Mouse (Mus musculus) retina, postnatal 1 day (tissue): ENCODE data around the gene Rtkn.

Experiments used
- DNase-seq: peaks from one replicate; pipeline ENCODE4 v3.0.0-alpha.2; 2012

The Rtkn gene

DNA sequence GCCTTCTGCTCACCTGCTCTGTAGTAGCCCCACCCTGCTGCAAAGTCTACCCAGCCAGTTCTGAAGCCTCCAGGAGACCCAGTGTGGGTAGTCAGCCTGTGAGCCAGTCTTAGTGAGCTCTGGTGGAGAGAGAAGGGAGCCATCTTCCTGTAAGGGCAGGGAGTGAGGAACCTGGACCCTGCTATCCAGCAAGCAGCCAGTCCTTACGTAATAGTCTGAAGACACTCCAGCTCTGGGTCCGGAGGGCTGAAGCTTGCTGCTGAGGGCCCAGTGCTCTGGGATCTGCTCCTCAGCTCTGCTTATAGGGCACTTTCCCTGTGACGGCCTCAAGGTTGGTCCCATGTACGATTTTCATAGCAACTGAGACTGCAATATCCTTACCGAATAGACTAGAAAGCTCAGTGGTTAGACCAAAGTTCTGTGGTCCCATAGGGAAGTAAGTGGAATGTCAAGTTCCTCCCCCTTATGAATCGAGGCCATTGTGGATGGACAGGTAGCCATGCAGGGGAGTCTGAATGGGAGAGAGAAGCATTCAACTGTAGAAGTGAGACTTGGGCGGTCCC lies at the start of gene Rtkn:
Gene Rtkn (plus strand): TSS at position 513 of the 563 bp plus-strand sequence.
- no peak for DNase-seq

DNA sequence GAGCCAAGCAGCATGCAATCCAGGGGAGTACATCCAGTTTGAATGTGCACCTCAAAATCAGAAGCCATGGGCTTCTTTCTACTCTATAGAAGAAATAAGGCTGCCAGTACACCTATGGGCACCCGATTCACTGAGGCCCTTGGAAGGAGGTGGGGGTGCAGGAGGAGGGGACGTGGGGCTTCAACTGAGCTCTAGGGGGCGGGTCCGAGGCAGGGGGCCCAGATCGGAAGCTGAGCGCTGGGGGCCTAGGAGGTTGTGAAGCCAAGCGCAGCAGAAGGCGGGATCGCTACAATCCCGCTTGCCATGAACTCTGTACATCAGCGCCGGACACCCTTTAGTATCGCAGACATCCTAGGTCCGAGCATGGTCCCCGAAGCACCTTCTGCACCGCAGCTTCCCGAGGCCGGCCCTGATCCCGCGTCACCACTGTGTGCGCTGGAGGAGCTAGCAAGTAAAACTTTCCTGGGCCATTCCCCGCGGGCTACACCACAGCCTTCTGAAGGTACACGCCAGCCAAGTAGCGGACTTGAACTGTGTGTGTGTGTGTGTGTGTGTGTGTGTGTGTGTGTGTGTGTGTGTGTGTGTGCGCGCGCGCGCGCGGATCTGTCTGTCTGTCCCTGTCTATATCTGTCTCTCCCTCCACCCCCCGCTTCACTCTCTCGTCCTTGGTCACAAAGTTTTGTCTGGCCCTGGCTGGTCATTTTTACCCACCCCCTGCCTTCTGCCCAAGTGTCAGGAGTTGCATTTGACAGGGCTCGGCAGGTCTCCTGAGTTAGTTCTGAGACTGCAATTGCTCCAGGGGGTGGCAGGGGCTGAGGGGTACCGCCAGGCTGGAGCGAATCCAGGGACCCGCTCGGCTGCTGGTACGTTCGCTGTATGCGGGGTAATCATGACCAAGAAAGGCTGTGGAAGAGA lies 48.9 kb upstream of the Rtkn start, which contains the start of gene Lbx2:
Gene Lbx2 (plus strand): TSS at position 247 of the 915 bp plus-strand sequence.
- DNase-seq, result no peak

DNA sequence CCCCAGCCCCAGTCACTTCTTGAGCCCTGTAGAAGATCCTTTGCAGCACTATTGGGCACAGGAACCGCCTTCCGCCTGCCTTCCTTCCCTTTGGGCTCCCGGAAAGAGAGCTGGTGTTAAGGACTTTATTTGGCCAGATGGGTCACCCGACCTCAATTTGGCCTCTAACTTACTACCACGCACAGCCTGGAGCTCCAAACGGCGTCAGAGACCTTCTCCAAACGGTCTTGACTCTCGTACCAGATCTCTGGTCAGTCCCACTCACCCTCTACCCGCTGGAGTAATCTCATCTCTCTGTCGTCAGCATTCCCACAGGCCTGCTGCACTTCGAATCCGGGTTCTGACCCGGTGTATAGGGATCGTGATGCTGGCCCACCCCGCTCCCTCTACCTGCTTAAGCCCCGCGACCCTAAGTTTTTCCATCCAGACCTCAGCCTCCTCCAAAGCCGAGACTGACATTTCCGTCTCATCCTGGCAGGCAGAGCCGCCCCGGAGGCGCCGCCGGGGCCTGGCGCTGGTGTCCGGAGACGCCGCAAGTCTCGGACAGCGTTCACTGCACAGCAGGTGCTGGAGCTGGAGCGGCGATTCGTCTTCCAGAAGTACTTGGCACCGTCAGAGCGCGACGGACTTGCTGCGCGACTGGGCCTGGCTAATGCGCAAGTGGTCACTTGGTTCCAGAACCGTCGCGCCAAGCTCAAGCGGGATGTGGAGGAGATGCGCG lies 47.9 kb upstream of the Rtkn start:
- no peak for DNase-seq

DNA sequence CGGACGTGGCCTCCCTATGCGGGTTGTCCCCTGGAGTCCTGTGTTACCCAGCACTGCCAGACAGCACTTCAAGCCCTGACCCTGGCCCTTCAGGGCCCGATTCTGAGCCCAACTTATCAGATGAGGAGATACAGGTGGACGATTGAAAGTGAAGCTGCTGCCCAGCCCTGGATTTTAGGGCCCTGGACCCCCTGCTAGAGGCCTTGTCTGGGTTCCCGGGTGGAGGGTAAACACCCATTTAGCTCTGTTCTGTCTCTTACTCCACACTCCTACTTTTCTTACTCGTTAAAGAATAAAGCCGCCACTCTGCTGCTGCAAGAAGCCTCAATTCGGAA lies 47.4 kb upstream of the Rtkn start:
- no peak for DNase-seq

DNA sequence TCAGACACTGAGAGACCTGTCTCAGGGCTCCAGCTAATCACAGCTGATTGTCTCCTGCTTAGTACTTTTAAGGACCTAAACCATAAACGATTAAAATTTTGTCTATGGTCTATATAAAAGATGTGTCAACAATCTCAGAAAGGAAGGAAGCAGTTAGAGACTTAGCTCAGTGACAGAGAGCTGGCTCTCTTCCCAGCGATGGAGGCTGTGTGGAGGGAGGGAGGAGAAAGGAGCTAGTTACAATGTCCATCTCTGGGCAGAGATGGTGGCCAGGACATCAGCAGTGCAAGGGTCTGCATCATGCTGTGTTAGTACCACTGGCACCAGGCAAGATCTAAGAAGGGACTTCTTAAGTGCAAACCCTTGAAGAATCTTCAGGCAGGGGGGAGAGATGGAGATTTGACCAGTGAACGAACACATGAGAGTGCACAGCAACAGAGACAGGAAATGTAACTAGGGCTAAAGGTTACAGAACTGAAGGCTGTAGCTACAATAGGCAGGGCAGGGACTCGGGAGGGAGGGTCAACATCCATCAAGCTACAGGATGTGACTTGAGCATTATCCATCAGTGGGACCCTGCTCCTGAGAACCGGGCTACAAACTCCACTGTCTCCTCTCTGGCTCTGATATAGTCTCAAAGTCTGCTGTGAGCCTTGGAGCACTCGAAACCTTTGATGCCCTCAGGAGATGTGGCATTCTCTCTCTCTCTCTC lies 42.7 kb upstream of the Rtkn start:
- no peak for DNase-seq

DNA sequence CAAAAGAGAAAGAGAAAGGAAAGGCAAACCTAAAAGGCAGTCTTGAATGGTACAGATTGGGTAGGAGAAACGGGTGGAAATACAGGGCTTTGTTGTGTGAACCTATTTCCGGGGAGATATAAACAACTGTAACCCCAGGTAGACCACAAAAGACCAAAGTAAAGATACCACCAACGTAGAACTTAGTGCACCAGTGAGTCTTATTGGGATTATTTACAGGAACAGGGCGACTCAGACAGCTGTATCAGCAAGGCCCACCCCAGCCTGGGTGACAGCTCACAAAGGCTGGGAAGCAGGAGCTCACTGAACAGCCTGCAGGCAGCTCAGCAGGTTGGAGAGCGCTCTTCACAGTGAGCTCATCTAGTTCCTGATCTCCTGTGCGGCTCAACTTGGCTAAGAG lies 39.3 kb upstream of the Rtkn start:
- DNase-seq, result no peak

DNA sequence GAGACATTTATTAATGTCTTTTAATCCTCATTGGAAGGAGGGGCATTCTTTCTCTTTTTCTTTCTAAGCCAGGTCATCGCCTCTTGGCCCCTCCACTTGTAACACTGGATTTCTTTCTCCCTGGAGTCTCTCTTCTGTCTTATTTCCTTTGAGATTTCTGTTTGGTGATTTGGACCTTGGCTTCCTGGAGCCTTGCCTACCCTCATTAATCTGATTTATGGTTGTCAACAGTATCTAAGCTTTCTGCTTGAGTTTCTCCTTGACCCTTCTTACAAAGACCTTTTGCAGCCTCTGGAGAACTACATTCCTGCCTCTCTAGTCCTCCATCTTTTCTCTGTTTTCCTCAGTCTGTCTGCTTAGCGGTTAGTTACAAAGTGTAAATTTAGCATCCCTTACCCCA lies 36.9 kb upstream of the Rtkn start:
- DNase-seq, result no peak

DNA sequence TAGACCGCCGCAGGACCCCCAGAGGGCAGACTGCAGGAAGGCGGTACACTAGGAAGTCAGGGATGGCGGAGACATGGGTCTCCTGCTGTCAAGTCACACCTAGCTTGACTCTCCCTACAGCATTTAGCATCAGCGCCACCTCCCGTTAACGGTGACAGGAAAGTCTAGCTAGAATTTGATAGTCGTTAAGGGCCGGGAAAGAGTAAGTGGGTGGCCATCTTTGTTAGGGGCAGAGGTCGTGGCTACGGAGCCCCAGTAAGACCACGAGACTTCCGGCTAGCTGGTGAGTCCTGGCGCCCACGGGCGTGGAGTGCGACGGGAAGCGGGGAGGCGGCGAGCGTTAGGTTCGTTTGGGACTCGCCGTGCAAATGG lies 34.0 kb upstream of the Rtkn start, which contains the start of the genes Ccdc142 and Gm42688:
Gene Ccdc142 (plus strand): TSS at position 286 of the 372 bp plus-strand sequence.
Gene Gm42688 (plus strand): TSS at position 302 of the 372 bp plus-strand sequence.
- peak; percentile 95 for DNase-seq

DNA sequence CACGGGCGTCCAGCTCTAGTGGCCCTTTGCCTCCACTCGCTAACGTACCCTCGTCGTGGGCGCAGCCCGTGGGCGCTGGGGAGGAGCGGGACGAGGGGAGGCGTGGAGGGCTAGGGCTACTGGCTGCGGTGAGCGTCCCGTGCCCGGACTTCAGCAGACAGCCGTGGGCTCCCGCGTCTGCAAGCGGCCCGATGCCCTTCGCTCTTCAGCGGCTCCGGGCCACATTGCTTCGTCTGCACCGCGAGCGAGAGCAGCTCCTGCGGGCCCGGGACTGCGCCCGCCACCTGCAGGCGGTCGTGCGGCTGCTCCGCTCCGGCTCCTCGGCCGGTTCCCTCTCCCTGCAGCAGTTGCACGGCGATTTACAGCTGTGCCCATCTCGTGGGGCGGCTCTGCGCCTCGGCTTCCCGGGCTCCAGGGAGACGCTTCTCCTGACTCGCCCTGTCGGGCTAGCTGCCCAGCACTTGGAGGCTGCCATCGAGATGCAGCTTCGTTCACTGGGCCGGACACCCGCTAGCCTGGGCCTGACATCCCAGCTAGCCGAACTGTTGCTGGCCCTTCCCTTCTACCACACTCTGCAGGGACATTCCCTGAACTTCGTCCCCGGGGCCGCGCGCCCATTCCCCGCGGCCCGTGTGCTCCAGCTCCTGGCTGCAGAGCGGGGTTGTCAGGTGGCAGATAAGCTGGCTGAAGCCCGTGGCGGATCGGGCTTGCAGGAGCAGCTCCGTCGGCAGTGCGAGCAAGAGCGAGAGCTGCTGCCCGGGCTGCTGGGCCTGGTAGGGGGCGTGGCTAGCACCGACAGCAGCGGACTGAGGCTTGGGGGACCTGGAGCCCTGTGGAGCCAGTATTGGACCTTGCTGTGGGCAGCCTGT lies 33.3 kb upstream of the Rtkn start:
- peak; percentile 74 for DNase-seq

DNA sequence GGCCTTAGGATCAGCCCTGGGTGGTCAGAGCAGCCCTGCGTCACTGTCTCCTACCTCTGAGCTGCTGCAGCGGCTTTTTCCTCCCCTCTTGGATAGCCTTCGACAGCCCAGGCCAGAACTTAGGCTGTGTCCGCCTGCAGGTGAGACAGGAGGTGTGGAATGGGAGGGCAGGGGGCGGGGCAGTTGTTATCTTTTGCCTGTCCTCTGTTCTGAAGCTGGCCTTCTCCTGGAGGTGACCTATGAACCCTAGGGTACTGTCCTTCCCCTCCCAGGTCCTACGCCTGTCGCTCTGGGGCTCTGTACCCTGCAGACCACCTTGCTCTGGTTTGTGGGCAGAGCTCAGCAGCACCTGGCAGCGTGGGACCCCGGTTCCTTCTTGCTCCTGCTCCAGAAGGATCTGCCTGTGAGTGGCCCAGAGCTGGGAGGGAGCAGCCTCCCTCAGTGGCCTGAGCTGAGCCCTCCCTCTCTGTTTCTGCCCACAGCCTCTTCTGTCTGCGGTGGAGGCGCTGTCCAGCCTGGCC lies 32.1 kb upstream of the Rtkn start:
- no peak for DNase-seq

DNA sequence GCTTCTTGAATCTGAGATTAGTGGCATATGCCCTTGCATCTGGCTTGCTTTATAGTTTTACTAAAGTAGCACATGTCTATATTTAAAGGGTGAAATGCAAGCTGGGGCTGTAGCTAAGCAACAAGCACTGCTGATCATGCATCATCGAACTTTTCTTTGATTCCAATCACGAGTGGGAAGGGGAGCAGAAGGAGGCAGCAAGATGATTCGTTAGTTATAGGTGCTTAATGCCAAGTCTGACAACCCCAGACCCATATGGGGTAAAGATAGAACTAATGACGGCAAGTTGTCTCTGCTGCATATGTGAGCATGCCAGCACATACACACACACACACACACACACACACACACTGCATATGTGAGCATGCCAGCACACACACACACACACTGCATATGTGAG lies 31.1 kb upstream of the Rtkn start:
- DNase-seq, result no peak

DNA sequence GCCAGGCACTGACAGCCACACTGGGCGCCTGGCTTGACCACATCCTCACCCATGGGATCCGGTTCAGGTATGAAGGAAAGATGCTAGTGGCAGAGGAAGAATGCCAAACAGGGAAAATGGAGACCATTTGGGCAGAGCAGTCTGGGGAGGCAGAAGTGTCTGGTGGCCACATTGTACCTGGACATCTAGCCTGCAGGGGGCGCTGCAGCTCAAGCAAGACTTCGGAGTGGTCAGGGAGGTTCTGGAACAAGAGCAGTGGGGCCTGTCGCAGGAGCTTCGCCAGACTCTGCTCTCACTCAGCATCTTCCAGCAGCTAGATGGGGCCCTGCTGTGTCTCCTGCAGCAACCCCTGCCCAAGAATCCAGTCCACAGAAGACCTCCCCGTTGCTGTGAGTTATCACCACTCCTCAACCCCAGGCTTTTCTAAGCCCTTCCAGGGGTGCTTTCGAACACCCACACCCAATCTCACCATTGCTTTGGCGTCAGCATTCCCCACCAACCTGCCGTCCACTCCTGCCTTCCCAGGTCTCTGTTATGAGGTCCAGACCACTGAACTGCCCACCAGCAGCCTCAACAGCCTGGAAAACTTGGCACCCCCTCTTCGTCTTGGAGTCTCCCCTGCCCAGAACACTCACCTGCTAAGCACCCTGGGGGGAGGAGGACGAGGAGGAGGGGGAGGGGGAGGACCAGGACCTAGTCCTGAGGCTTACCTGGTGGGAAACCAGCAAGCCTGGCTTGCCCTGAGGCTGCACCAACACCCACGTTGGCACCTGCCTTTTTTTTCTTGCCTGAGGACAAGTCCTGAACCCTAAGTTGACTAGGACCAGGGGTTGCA lies 27.5 kb upstream of the Rtkn start:
- DNase-seq, result peak; percentile 86

DNA sequence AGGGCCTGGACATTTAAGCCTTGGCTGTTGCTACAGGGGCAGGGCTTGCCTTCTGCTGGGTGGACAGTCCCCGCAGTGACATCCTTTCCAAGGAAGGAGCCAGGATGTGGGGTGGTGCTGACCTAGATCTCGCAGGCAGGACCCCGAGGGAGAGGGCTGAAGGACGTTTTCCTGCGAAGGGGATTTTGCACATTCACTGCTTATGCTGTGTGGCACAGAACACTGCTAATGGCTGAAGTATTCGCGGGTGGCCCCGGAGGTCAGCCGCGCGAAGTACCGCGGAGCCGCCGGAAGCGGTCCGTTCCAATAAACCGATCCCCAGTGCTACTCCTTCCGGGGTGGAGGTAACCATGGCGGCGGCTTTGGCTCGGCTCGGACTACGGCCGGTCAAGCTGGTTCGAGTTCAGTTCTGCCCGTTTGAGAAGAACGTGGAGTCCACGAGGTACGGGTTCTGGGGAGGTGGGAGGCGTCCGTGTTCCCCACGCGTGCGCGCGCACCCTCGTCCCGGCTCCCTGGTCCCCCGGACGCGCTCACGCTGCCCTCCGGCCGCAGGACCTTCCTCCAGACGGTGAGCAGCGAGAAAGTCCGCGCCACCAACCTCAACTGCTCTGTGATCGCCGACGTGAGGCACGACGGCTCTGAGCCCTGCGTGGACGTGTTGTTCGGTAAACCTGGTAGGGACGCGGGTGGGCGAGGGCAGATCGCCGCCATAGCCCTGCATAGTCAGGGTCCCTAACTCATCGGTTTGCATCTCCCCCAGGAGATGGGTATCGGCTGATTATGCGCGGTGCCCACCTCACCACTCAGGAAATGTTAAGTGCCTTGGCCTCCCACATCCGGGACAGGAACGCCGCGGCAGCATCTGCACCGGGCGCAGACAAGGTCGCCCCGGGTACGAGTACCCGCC lies 26.2 kb upstream of the Rtkn start, which contains the start of gene Mrpl53:
Gene Mrpl53 (plus strand): TSS at position 279 of the 907 bp plus-strand sequence.
- peak; percentile 91 for DNase-seq

DNA sequence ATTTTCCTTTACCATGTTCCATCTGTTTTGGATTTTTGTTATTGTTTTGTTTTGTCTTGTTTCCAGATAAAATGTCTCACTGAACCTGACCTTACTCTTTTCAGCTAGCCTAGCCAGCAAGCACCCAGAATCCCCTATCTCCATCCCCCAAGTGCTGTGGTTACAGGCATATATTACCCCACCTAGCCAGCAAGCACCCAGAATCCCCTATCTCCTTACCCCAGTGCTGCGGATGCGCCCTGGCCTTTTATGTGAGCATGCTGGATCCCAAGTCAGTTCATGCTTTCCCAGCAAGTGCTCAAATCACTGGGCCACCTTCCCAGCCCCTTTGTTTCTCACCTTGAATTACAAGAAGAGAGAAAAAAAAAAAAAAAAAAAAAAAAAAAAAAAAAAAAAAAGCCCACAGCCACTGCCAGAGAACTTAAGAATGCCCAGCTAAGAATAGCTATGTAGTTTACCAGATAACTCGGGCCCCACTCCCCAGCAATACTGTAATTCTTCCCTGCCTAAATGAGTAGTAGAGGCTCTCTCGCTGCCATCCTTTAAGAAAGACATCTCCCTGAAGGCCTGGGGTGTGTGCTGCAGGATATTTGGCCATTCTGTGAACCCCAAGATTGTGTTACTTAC lies 23.6 kb upstream of the Rtkn start:
- no peak for DNase-seq

DNA sequence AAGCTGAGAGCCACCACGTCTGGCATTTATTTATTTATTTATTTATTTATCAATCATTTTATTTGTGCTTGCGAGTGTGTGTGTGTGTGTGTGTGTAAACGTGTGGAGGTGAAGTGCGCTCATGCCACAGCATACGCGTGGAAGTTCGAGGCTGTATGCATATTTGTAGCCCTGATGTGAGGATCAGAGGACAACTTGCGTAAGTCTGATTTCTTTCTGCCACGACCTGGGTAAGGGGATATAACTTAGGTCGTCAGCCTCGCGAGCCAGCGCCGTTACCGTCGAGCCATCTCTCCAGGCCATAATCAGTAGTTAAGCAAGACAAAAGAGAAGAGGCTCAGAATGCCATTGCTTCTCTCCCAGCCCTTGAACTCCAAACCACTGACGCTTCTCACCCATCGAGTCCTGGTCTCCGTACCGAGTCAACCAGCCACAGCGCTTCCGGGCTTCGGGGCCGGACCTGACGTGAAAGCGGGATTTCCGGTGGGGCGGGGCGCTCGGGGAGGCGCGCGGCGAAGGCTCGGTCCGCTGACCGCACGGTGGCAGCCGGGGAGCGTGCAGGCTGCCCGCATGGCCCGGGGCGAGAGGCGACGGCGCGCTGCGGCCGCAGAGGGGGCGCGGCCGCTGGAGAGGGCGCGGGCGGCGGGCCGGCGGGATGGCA lies 20.1 kb upstream of the Rtkn start, which contains the start of gene Mogs:
Gene Mogs (plus strand): TSS at position 486 of the 661 bp plus-strand sequence.
- DNase-seq, result peak; percentile 94

DNA sequence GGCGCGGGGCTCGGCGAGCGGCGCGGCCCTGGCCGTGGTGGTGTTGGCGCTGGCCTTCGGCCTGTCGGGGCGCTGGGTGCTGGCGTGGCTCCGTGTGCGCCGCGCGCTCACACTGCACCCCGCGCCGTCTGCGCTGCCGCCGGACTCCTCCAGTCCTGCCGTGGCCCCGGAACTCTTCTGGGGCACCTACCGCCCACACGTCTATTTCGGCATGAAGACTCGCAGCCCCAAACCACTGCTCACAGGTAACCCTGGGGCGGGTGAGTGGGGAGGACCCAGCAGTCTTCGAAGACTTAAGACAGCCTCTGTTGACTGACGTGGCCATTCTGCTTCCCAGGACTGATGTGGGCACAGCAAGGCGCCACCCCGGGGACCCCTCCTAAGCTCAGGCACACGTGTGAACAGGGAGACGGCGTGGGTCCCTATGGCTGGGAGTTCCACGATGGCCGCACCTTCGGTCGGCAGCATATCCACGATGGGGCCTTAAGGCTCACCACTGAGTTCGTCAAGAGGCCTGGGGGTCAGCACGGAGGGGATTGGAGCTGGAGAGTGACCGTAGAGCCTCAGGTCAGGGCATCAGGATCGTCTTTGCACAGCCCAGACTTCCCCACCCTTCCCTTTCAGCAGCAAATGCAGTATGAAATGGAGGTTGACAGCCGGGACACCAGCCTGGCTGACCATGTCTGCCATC lies 19.4 kb upstream of the Rtkn start:
- DNase-seq, result no peak

DNA sequence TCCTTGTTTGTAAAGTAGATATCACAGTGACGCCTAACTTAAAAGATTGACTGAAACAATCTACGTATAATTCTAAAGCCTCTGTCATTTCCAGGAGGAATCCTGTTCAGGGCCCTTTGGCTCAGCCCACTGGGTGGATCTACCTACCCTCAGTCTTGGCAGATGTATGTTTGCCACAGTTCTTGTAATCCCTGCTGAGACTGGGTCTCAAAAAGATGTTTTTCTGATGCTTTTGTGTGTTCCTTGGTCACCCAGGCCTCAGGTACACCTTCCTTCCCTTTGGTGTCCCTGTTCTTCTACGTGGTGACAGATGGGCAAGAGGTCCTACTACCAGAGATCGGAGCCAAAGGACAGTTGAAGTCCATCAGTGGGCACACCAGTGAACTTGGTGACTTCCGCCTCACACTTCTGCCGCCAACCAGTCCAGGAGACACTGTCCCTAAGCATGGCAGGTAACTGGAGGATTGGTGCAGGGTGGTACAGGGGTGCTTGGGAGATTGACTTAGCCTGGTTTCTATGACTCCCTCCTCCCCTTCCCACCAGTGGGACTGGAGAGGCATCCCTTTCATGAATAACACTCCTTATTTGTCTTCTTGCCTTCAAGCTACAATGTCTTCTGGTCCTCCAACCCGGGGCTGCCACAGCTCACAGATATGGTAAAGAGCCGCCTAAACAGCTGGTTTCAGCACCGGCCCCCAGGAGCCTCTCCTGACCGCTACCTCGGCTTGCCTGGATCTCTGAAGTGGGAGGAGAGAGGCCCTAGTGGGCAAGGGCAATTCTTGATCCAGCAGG lies 18.7 kb upstream of the Rtkn start:
- no peak for DNase-seq
